Mouse (Mus musculus) liver, embryonic 16.5 days (tissue): ENCODE data around the gene Krt5. TPM values are rescaled to one million over a fixed set of nuclear protein-coding genes. Genes with fewer than 3 reads are reported as not detected.

Experiments
- ATAC-seq: fragments of 200-750 bp; cut with Nextera tagmentation; 2 replicates; pipeline ENCODE4 v1.8.0; 2017; ENCODE audit warnings: low read depth, mild to moderate bottlenecking, moderate number of reproducible peaks, moderate library complexity
- H3K27ac ChIP-seq: fragments of 300-500 bp; sonication (generic); 2 replicates; pipeline ENCODE4 v1.5.1; 2014; ENCODE audit warnings: mild to moderate bottlenecking, low read length
- H3K27me3 ChIP-seq: fragments of 300-500 bp; sonication (generic); 2 replicates; pipeline ENCODE4 v1.6.1; 2014; ENCODE audit warnings: low read depth, low read length, mixed read lengths; ENCODE audit not compliant: control insufficient read depth, insufficient read depth
- H3K36me3 ChIP-seq: fragments of 300-500 bp; sonication (generic); 2 replicates; pipeline ENCODE4 v1.6.1; 2014; ENCODE audit warnings: mild to moderate bottlenecking; ENCODE audit not compliant: control insufficient read depth, insufficient read depth
- H3K4me1 ChIP-seq: fragments of 300-500 bp; sonication (generic); 2 replicates; pipeline ENCODE4 v1.6.1; 2014; ENCODE audit warnings: low read depth, low read length, mixed read lengths; ENCODE audit not compliant: control insufficient read depth
- H3K4me2 ChIP-seq: fragments of 300-500 bp; sonication (generic); 2 replicates; pipeline ENCODE4 v1.6.1; 2014; ENCODE audit warnings: low read depth, low read length, mixed read lengths
- H3K4me3 ChIP-seq: fragments of 300-500 bp; sonication (generic); 2 replicates; pipeline ENCODE4 v1.5.1; 2014; ENCODE audit warnings: low read depth, mild to moderate bottlenecking, low read length
- H3K9ac ChIP-seq: fragments of 300-500 bp; sonication (generic); 2 replicates; pipeline ENCODE4 v1.6.1; 2014; ENCODE audit warnings: low read depth, low read length
- H3K9me3 ChIP-seq: fragments of 300-500 bp; sonication (generic); replicated peaks from 2 replicates; pipeline ENCODE4 v1.6.1; 2016; ENCODE audit warnings: low read length; ENCODE audit not compliant: control insufficient read depth
- WGBS: fragments of 180-500 bp; shearing (Covaris S2); extraction: QIAGEN DNeasy Blood & Tissue Kit; methylation state at CpG from one replicate; pipeline ENCODE4 v1.1.7; 2014; ENCODE audit not compliant: insufficient replicate concordance; 5-methylcytosine and 5-hydroxymethylcytosine counted together
- microRNA-seq: library from miRNA; unstranded; fragments of <30 nt; microRNA quantifications from one replicate; pipeline ENCODE4, GENCODE M21; 2016
- polyA plus RNA-seq: library from polyadenylated mRNA; unstranded; fragments of >200 nt; fragmentation: Nextera tagmentation; extraction: Ambion mirVana; gene quantifications from 2 replicates; pipeline ENCODE4 v1.2.1, GENCODE M21; 2015

The Krt5 gene
- polyA plus RNA-seq, 1 experiment from 2014 or later = 0.05 TPM

DNA sequence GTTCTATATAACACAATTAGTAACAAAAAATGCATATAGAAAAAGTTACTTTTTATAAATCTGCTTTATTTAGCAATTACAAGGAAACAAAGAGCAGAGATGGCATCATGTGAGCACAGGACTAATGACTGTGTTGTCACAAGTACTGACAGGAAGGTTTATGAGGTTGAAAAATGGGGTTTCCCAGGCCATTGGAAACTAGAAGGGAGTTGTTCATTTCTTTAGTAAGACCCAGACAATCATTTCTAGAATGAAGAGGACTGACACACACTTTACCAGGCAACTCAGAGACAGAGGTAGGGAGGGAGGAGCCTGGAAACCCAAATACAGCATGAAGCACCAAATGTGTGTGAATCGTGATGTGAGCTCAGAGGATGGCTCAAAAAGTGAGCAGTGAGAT is 36.7 kb downstream of the Krt5 start:
- no peak overlapping the region for H3K4me2 ChIP-seq
- ATAC-seq = no peak
- H3K27me3 ChIP-seq = no peaks in the 10 kb centered on the region
- H3K9me3 ChIP-seq = no peaks in the 10 kb centered on the region
- no peak overlapping the region for H3K9ac ChIP-seq
- H3K27ac ChIP-seq = no peak overlapping the region
- no peak overlapping the region for H3K4me3 ChIP-seq
- WGBS = 61% methylated on average over 1 of the region's 1 CpGs
- no peaks in the 10 kb centered on the region for H3K36me3 ChIP-seq
- no peaks in the 10 kb centered on the region for H3K4me1 ChIP-seq

Small RNAs within 50 kb of the gene (microRNA-seq; reads per million reads assigned to microRNA genes)
- not detected for gene Gm44323
- not detected for gene Gm44342
- gene Gm44383 = not detected

Other genes starting within 250 kb of the Krt5 start
- not detected in 2 replicates for gene Krt81, start 249.1 kb downstream of the Krt5 start, polyA plus RNA-seq
- not detected in 2 replicates for gene Krt86, start 239.4 kb downstream of the Krt5 start, polyA plus RNA-seq
- gene Krt83, start 221.4 kb downstream of the Krt5 start, polyA plus RNA-seq = 0.26 and 0.57 TPM in 2 replicates
- not detected in 2 replicates for gene Gm49425, start 195.6 kb downstream of the Krt5 start, polyA plus RNA-seq
- not detected in 2 replicates for gene Krt84, start 180.1 kb downstream of the Krt5 start, polyA plus RNA-seq
- not detected in 2 replicates for gene Krt82, start 162.2 kb downstream of the Krt5 start, polyA plus RNA-seq
- not detected in 2 replicates for gene Krt90, start 149.9 kb downstream of the Krt5 start, polyA plus RNA-seq
- not detected in 2 replicates for gene Krt75, start 139.0 kb downstream of the Krt5 start, polyA plus RNA-seq
- not detected in 2 replicates for gene Gm5414, start 84.7 kb downstream of the Krt5 start, polyA plus RNA-seq
- not detected in 2 replicates for gene Gm5478, start 65.5 kb downstream of the Krt5 start, polyA plus RNA-seq
- gene Krt6b, start 32.6 kb downstream of the Krt5 start, polyA plus RNA-seq = not detected in 2 replicates
- gene Krt6a, start 18.6 kb downstream of the Krt5 start, polyA plus RNA-seq = not detected in 2 replicates
- gene Krt71, start 30.2 kb upstream of the Krt5 start, polyA plus RNA-seq = not detected in 2 replicates
- gene Krt72, start 73.6 kb upstream of the Krt5 start, polyA plus RNA-seq = not detected in 2 replicates
- not detected in 2 replicates for gene Krt73, start 89.4 kb upstream of the Krt5 start, polyA plus RNA-seq
- gene Krt2, start 105.3 kb upstream of the Krt5 start, polyA plus RNA-seq = not detected in 2 replicates
- not detected in 2 replicates for gene Krt1, start 137.9 kb upstream of the Krt5 start, polyA plus RNA-seq
- gene Krt77, start 156.8 kb upstream of the Krt5 start, polyA plus RNA-seq = not detected in 2 replicates
- not detected in 2 replicates for gene Krt76, start 180.0 kb upstream of the Krt5 start, polyA plus RNA-seq
- 0.07 and 0.08 TPM in 2 replicates for gene Krt4, start 211.8 kb upstream of the Krt5 start, polyA plus RNA-seq
- not detected in 2 replicates for gene Krt79, start 227.4 kb upstream of the Krt5 start, polyA plus RNA-seq
- gene Krt78, start 241.4 kb upstream of the Krt5 start, polyA plus RNA-seq = not detected in 2 replicates